Mouse (Mus musculus) forebrain, embryonic 10.5 days (tissue): ENCODE measurements around the gene Armc7. TPM values are rescaled to one million over a fixed set of nuclear protein-coding genes. Genes with fewer than 3 reads are reported as not detected.
A peak's percentile ranks its signal among the peaks of the same experiment; 100 is the strongest.
"Not testable (repeated sequence)": the region's sequence is repeated elsewhere in the genome, so short reads cannot be mapped to it uniquely, and the experiment has no call there.

Experiments
- DNase-seq: peaks from one replicate; pipeline ENCODE4 v3.0.0-alpha.2; 2017; ENCODE audit warnings: low spot score; ENCODE audit errors: extremely low spot score
- H3K27ac ChIP-seq: fragments of 300-500 bp; sonication (generic); 2 replicates; pipeline ENCODE4 v1.5.1; 2016; ENCODE audit warnings: mild to moderate bottlenecking
- H3K27me3 ChIP-seq: fragments of 300-500 bp; sonication (generic); 2 replicates; pipeline ENCODE4 v1.6.1; 2016; ENCODE audit warnings: mild to moderate bottlenecking; ENCODE audit not compliant: poor library complexity, severe bottlenecking
- H3K36me3 ChIP-seq: fragments of 300-500 bp; sonication (generic); replicated peaks from 2 replicates; pipeline ENCODE4 v1.6.1; 2016; ENCODE audit warnings: mild to moderate bottlenecking, moderate library complexity
- H3K4me1 ChIP-seq: fragments of 300-500 bp; sonication (generic); 2 replicates; pipeline ENCODE4 v1.6.1; 2016
- H3K4me3 ChIP-seq: fragments of 300-500 bp; sonication (generic); 2 replicates; pipeline ENCODE4 v1.5.1; 2016; ENCODE audit warnings: mild to moderate bottlenecking, moderate library complexity
- H3K9me3 ChIP-seq: fragments of 300-500 bp; sonication (generic); 2 replicates; pipeline ENCODE4 v1.6.1; 2016; ENCODE audit warnings: mild to moderate bottlenecking, moderate library complexity
- WGBS: fragments of 180-500 bp; shearing (Covaris S2); methylation state at CpG from one replicate; pipeline ENCODE4 v1.1.7; 2016; 5-methylcytosine and 5-hydroxymethylcytosine counted together
- microRNA-seq: library from miRNA; unstranded; fragments of <30 nt; microRNA quantifications from one replicate; pipeline ENCODE4, GENCODE M21; 2017
- polyA plus RNA-seq: library from polyadenylated mRNA; unstranded; fragments of >200 nt; fragmentation: Nextera tagmentation; extraction: Ambion mirVana; gene quantifications from 2 replicates; pipeline ENCODE4 v1.2.1, GENCODE M21; 2016

Gene Armc7
- polyA plus RNA-seq, 1 experiment from 2014 or later: 8.2 TPM

DNA sequence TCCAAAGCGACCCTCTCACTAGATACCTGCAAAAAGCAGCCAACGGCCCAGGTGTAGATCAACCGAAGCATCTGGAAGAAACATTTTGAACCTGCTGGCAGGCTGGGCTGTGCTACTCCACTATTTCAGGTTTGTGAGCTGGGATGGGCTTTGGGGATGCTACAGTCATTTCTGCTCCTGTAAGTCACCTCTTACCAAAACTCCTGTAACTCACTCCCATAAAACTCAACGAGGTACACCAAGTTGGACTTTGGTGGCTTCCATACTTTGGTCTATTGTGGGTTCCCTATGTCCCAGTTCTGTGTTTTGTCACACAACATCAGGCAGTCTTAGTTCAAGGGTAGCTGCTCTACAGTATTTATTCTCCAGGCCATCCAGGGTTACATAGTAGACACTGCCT is 45.6 kb downstream of the Armc7 start:
- 86% methylated on average over 4 of the region's 4 CpGs for WGBS
- Histone ChIP-seq H3K36me3 (peaks cover 50% of the 10 kb centered on the region), H3K9me3 (no peaks in the 10 kb centered on the region), H3K27me3 (no peaks in the 10 kb centered on the region), H3K4me3 (no peak overlapping the region), H3K27ac (no peak overlapping the region), H3K4me1 (no peaks in the 10 kb centered on the region)
- DNase-seq: no peak

DNA sequence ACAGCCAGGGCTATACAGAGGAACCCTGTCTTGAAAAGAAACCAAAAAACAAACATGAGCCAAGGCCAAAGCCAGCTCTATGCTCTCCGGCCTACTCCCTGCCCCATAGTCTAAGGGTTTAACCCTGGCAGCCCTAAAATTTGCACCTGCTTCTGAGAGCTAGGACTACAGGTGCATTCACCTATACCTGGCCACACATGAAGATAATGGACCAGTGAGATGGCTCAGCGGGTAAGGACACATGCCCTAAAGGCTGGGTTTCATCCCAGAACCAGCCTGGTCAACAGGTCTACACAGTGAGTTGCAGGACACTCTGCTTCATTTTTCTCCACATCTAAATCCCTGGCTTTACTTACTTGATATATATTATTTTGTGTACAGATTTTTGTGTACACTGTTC is 46.8 kb downstream of the Armc7 start:
- H3K36me3 ChIP-seq: peaks cover 62% of the 10 kb centered on the region
- no peak overlapping the region for H3K27ac ChIP-seq
- no peaks in the 10 kb centered on the region for H3K9me3 ChIP-seq
- DNase-seq: no peak
- 86% methylated on average over 2 of the region's 2 CpGs for WGBS
- H3K4me3 ChIP-seq: no peak overlapping the region
- no peaks in the 10 kb centered on the region for H3K4me1 ChIP-seq
- no peaks in the 10 kb centered on the region for H3K27me3 ChIP-seq

DNA sequence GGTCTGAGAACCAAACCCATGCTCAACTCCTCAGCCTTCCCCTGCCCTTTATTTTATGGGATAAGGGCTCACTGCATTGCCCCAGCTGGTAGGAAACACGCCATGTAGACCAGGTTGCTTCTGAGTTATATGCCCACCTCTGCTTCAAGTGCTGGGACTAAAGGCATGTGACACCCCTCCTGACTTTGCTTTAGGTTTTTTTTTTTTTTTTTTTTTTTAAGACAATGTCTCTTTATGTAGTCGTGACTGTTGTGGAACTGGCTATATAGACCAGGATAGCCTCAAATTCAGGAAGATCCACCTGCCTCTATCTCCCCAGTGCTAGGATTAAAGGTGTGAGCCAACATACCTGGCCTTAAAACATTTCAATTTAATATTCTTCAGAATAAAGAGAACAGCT is 47.2 kb downstream of the Armc7 start:
- DNase-seq: no peak
- Histone ChIP-seq H3K9me3 (no peaks in the 10 kb centered on the region), H3K4me3 (no peak overlapping the region), H3K4me1 (no peaks in the 10 kb centered on the region), H3K27me3 (no peaks in the 10 kb centered on the region), H3K36me3 (peaks cover 66% of the 10 kb centered on the region), H3K27ac (no peak overlapping the region)
- WGBS: 77% methylated on average over 2 of the region's 2 CpGs

DNA sequence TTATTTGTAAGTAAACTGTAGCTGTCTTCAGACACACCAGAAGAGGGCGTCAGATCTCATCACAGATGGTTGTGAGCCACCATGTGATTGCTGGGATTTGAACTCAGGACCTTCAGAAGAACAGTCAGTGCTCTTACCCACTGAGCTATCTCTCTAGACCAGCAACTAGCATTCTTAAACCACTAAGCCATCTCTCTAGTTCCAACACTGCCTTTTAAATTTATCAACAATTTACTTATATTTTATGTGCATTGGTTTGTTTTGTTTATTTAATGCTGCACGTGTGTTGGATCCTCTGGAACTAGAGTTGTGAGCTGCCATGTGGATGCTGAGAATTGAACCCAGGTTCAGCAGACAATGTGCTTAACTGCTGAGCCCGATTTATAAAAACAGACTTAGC is 51.0 kb downstream of the Armc7 start:
- DNase-seq, H3K4me3 ChIP-seq, H3K4me1 ChIP-seq, H3K9me3 ChIP-seq, H3K27ac ChIP-seq, H3K27me3 ChIP-seq: not testable (repeated sequence)
- WGBS: 91% methylated on average over 3 of the region's 3 CpGs
- peaks cover 93% of the 10 kb centered on the region for H3K36me3 ChIP-seq

DNA sequence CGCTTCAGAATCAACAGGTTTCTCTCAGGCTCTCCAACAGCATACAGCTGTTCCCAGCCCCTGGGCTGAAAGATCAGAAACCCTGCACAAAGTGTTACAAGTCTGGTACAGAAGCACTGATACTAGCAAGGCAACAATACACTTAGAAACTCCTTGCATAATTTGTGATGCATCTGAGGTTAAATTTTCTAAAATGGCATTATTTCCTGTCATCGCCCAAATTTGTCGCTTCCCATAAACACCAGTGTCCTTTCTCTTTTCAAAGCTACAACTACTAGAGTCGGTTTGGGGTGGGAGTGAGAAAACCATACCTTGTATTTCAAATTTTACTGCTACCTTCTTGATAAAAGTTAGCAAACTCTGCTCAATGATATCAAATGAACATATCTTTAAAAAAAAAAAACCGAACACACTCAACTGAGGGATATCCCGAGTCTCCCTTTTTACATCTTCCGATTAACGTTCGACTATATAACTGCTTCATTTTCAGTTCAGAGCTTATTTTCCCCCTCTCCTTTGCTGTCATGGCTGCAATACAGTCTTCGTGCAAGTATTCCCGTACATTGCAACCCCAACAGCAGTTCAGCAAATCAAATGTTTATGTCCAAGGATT is 59.4 kb downstream of the Armc7 start:
- WGBS: 12% methylated on average over 11 of the region's 11 CpGs
- no peak for DNase-seq
- peak overlapping the region; percentile 99 for H3K27ac ChIP-seq
- H3K4me3 ChIP-seq: peak overlapping the region; percentile 99
- H3K27me3 ChIP-seq: no peaks in the 10 kb centered on the region
- peaks cover 27% of the 10 kb centered on the region for H3K4me1 ChIP-seq
- no peaks in the 10 kb centered on the region for H3K9me3 ChIP-seq
- peaks cover 49% of the 10 kb centered on the region for H3K36me3 ChIP-seq

DNA sequence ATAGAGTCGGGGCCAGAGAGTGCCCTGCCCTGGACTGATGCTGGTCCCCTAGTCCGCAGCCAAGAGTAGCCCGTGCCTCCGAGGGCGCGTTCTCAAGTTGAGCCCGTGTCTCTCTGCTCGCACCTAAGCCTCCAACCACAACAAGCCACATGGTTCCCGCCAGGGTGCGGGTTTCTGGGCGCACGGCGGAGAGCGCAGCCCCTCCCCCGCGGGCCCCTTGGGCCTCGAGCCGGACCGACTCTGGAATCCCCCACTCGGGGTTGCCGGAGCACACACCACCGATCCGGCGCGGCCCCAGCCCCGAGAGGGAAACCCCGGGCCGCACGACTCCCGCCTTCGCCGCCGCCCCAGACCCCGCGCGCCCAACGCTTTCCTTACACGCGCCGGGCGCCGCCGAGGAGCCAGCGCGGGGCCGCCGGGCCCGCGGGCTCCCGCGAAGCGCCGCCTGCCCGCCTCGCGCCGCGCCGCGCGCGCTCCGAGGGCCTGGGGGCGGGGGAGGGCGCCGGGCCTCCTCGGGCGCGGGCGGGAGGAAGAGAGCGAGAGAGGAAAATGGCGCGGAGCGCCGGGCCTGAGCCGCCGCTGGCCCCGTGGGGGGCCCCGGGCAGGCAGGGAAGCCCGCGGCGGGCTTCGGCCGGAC is 60.1 kb downstream of the Armc7 start:
- Histone ChIP-seq H3K27ac (peak overlapping the region; percentile 99), H3K4me3 (peak overlapping the region; percentile 99), H3K9me3 (no peaks in the 10 kb centered on the region), H3K36me3 (peaks cover 42% of the 10 kb centered on the region), H3K4me1 (peaks cover 27% of the 10 kb centered on the region), H3K27me3 (no peaks in the 10 kb centered on the region)
- DNase-seq: peak; percentile 72
- under 1% methylated on average over 53 of the region's 84 CpGs for WGBS

DNA sequence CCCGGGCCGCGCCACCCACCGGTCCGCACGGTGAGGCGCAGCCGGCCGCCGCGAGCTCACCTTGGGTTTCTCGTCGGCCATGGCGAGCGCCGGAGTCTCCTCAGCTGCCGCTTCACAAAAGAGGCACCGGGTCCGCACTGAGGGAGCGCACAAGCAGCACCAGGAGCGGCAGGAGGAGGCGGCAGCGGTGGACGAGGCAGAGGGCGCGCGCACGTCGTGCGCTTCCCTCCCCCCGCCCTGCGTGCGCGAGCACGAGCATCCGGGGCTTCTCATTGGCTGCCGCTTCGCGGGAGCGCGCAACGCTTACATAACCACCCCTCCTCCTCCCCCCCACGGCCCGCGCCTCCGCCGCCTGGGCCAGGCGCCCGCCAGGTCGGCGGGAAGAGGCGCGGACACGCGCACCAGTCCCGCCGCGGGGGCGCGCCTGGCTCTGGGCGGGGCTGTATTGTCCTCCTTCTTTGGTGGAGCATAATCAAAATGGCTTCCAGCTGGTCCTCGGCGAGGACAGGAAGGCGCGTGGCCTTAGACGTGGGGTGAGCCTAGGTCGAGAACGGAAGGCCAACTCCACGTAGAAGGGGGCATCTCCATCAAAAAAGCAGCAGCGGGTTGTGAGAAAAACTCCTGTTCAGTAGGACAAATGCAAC is 60.7 kb downstream of the Armc7 start, which contains the start of gene Sumo2:
Gene Sumo2 (minus strand): TSS at position 239 of the 644 bp plus-strand sequence.
- DNase-seq: peak; percentile 98
- peak within 1 kb of the TSS; percentile 99 for H3K27ac ChIP-seq
- H3K9me3 ChIP-seq: no peaks in the 10 kb centered on the region
- H3K4me3 ChIP-seq: peak within 1 kb of the TSS; percentile 99
- peaks cover 27% of the 10 kb centered on the region for H3K4me1 ChIP-seq
- no peaks in the 10 kb centered on the region for H3K27me3 ChIP-seq
- WGBS: 1% methylated on average over 68 of the region's 70 CpGs
- H3K36me3 ChIP-seq: peaks cover 36% of the 10 kb centered on the region

DNA sequence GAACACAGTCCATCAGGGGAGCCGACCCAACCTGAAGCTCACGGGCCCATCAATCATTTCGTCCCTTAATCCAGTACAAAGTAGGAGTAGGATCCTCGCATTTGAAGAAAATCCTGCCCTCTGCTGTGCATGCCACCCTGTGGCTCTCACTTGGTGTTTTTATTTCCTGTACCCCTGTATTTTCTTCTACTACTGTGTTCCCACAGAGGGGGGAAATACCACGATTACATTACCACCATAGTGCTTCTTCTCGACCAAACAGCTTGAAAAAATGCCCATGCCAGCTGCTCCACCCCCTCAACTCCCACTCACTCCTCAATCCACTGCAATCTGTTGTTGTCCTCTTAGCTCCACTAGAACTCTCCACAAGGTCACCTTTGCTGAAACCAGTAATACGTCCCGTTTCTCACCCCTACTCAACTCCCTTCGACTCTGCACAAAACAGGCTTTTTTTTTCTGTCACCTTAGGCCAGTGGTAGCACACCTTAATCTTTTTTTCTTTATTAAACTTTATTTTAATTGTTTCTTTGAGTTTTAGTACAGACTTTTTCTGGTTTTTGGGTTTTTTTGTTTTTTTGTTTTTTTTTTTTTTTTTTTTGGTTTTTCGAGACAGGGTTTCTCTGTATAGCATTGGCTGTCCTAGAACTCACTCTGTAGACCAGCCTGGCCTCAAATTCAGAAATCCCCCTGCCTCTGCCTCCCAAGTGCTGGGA is 61.5 kb downstream of the Armc7 start:
- peak overlapping the region; percentile 99 for H3K27ac ChIP-seq
- no peaks in the 10 kb centered on the region for H3K27me3 ChIP-seq
- H3K4me3 ChIP-seq: peak overlapping the region; percentile 99
- peaks cover 27% of the 10 kb centered on the region for H3K4me1 ChIP-seq
- no peaks in the 10 kb centered on the region for H3K9me3 ChIP-seq
- 89% methylated on average over 10 of the region's 10 CpGs for WGBS
- H3K36me3 ChIP-seq: peaks cover 27% of the 10 kb centered on the region
- DNase-seq: peak; percentile 36

DNA sequence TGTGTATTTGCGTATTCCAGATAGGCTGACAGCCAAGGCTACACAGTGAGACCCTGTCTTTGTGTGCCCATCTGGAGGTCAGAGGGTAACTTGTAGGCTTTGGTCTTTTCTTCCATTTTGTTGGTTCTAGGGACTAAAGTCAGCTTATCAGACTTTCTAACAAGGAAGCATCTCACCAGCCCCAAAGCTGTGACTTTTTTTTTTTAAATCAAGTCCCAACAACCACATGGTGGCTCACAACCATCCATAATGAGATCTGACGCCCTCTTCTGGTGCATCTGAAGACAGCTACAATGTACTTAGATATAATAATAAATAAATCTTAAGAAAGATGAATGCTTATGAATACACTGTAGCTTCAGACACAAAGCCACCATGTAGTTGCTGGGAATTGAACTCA is 62.6 kb downstream of the Armc7 start:
- DNase-seq: no peak
- H3K36me3 ChIP-seq: peaks cover 17% of the 10 kb centered on the region
- H3K9me3 ChIP-seq: no peaks in the 10 kb centered on the region
- H3K4me3 ChIP-seq: no peak overlapping the region
- peaks cover 3% of the 10 kb centered on the region; the same call in 1 of the 2 replicates for H3K27me3 ChIP-seq
- no peak overlapping the region for H3K27ac ChIP-seq
- 60% methylated on average over 2 of the region's 2 CpGs for WGBS
- peaks cover 23% of the 10 kb centered on the region for H3K4me1 ChIP-seq

Small RNA genes within 50 kb of the gene (microRNA-seq; reads per million reads assigned to microRNA genes)
- not detected for gene Mir3968

Other genes with a start within 250 kb of the Armc7 start
- gene Grin2c, start 208.4 kb upstream of the Armc7 start, polyA plus RNA-seq: not detected in 2 replicates
- 16.3 and 17.5 TPM in 2 replicates for gene Fdxr, start 198.6 kb upstream of the Armc7 start, polyA plus RNA-seq
- gene Fads6, start 178.0 kb upstream of the Armc7 start, polyA plus RNA-seq: 0.45 and 0.49 TPM in 2 replicates
- 0.12 TPM in 1 of 2 replicates, not detected in the other for gene Otop2, start 168.5 kb upstream of the Armc7 start, polyA plus RNA-seq
- gene Ush1g, start 153.6 kb upstream of the Armc7 start, polyA plus RNA-seq: 0.05 TPM in 1 of 2 replicates, not detected in the other
- gene Otop3, start 140.9 kb upstream of the Armc7 start, polyA plus RNA-seq: not detected in 2 replicates
- gene Hid1, start 107.9 kb upstream of the Armc7 start, polyA plus RNA-seq: 16.2 and 18.2 TPM in 2 replicates
- gene Cdr2l, start 93.8 kb upstream of the Armc7 start, polyA plus RNA-seq: 21.1 and 21.8 TPM in 2 replicates
- 275 and 277 TPM in 2 replicates for gene Mrpl58, start 71.9 kb upstream of the Armc7 start, polyA plus RNA-seq
- gene Atp5h, start 55.7 kb upstream of the Armc7 start, polyA plus RNA-seq: 877 and 886 TPM in 2 replicates
- 8.9 and 10.3 TPM in 2 replicates for gene Kctd2, start 55.5 kb upstream of the Armc7 start, polyA plus RNA-seq
- gene Trim80, start 35.1 kb upstream of the Armc7 start, polyA plus RNA-seq: 0.15 and 0.19 TPM in 2 replicates
- 0.19 and 0.20 TPM in 2 replicates for gene Slc16a5, start 13.2 kb upstream of the Armc7 start, polyA plus RNA-seq
- 93.2 and 94.5 TPM in 2 replicates for gene Nt5c, start 16.2 kb downstream of the Armc7 start, polyA plus RNA-seq
- 719 and 771 TPM in 2 replicates for gene Jpt1, start 38.7 kb downstream of the Armc7 start, polyA plus RNA-seq
- gene Sumo2, start 60.6 kb downstream of the Armc7 start, polyA plus RNA-seq: 1,497 and 1,498 TPM in 2 replicates
- gene Nup85, start 88.8 kb downstream of the Armc7 start, polyA plus RNA-seq: 281 and 299 TPM in 2 replicates
- 106 TPM in 2 replicates for gene Mrps7, start 128.3 kb downstream of the Armc7 start, polyA plus RNA-seq
- gene Gga3, start 128.4 kb downstream of the Armc7 start, polyA plus RNA-seq: 29.6 and 35.0 TPM in 2 replicates
- 20.3 and 23.8 TPM in 2 replicates for gene Mif4gd, start 137.3 kb downstream of the Armc7 start, polyA plus RNA-seq
- gene Slc25a19, start 152.6 kb downstream of the Armc7 start, polyA plus RNA-seq: 25.6 and 26.2 TPM in 2 replicates
- 74.4 and 79.6 TPM in 2 replicates for gene Grb2, start 232.9 kb downstream of the Armc7 start, polyA plus RNA-seq